Mouse (Mus musculus): ENCODE measurements around the gene Fkbp6. TPM values are rescaled to one million over a fixed set of nuclear protein-coding genes. Genes with fewer than 3 reads are reported as not detected.

Fkbp6 gene
- polyA plus RNA-seq, 1 experiment from 2014 or later, result 0.26 TPM

GRCm38 (mm10) chr5:135301916-135302315 lies 47.9 kb downstream of the Fkbp6 start:
- H3K9ac ChIP-seq, result no peak overlapping the region
- no peak for ATAC-seq
- H3K27me3 ChIP-seq (replicated peaks), result peaks cover 9% of the 10 kb centered on the region
- no peak overlapping the region for H3K27ac ChIP-seq
- no peaks in the 10 kb centered on the region for H3K36me3 ChIP-seq
- H3K4me1 ChIP-seq, result no peaks in the 10 kb centered on the region
- no peaks in the 10 kb centered on the region for H3K9me3 ChIP-seq (replicated peaks)
- no peak overlapping the region for H3K4me3 ChIP-seq
- no peak overlapping the region for H3K4me2 ChIP-seq
- WGBS (ENCODE audit: insufficient replicate concordance), result 31% methylated on average over 3 of the region's 3 CpGs

DNA sequence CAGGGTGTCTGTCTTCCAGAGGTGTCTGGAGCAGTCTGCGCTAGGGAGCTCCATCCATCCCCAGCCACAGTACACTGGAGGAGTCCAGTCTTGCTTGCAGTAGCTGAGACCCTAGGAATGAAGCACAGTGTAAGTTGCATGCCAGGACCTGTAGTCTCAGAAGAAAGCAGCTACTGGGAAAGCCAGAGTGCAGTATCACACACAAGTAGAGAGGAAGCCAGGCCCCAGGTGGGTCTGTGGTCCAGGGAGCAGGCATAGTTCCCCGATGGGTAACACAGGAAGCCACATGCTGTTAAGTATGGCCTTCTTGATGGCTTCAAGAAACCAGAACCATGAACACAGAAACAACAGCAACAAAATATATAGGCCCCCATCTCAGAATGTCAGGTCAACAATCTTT lies 57.8 kb downstream of the Fkbp6 start:
- Histone ChIP-seq H3K27me3 (replicated peaks) (peaks cover 9% of the 10 kb centered on the region; the same call in 1 of the 2 replicates), H3K4me3 (no peak overlapping the region), H3K4me2 (no peak overlapping the region), H3K27ac (no peak overlapping the region), H3K4me1 (no peaks in the 10 kb centered on the region), H3K9me3 (replicated peaks) (no peaks in the 10 kb centered on the region), H3K36me3 (no peaks in the 10 kb centered on the region), H3K9ac (no peak overlapping the region)
- WGBS (ENCODE audit: insufficient replicate concordance), result 66% methylated on average over 2 of the region's 2 CpGs
- no peak for ATAC-seq

GRCm38 (mm10) chr5:135291193-135291592 lies 58.7 kb downstream of the Fkbp6 start:
- H3K9ac ChIP-seq, result no peak overlapping the region
- no peaks in the 10 kb centered on the region for H3K4me1 ChIP-seq
- H3K4me2 ChIP-seq, result no peak overlapping the region
- no peak overlapping the region for H3K27ac ChIP-seq
- peaks cover 13% of the 10 kb centered on the region for H3K27me3 ChIP-seq (replicated peaks)
- no peak for ATAC-seq
- WGBS (ENCODE audit: insufficient replicate concordance), result 53% methylated on average over 4 of the region's 4 CpGs
- no peaks in the 10 kb centered on the region for H3K36me3 ChIP-seq
- H3K9me3 ChIP-seq (replicated peaks), result no peaks in the 10 kb centered on the region
- no peak overlapping the region for H3K4me3 ChIP-seq

DNA sequence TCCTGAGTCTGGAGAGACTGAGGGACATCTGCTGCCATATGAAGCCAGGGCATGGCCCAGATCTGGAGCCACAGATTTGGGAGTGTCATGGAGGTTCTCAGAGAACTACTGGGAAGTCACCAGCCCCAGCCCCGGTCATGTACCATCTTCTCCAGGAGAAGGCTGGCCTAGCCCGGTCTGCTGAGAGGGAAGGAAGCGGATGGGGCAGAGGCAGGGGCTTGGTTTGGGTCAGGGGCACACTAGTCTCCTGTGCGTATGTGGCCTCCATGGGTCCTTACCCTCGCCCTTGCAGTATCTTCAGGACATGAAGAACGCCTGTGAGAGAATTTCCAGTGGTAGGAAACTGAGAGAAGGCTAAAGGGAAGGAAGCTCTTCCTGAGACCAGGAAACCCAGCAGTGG lies 59.1 kb downstream of the Fkbp6 start:
- Histone ChIP-seq H3K4me2 (no peak overlapping the region), H3K4me3 (no peak overlapping the region), H3K27ac (no peak overlapping the region), H3K9me3 (replicated peaks) (no peaks in the 10 kb centered on the region), H3K9ac (no peak overlapping the region), H3K4me1 (no peaks in the 10 kb centered on the region), H3K36me3 (no peaks in the 10 kb centered on the region), H3K27me3 (replicated peaks) (peaks cover 13% of the 10 kb centered on the region)
- no peak for ATAC-seq
- 43% methylated on average over 6 of the region's 6 CpGs for WGBS (ENCODE audit: insufficient replicate concordance)

GRCm38 (mm10) chr5:135286926-135287325 lies 62.9 kb downstream of the Fkbp6 start:
- WGBS (ENCODE audit: insufficient replicate concordance), result 60% methylated on average over 5 of the region's 5 CpGs
- ATAC-seq, result no peak
- no peak overlapping the region for H3K4me3 ChIP-seq
- H3K9me3 ChIP-seq (replicated peaks), result no peaks in the 10 kb centered on the region
- H3K9ac ChIP-seq, result no peak overlapping the region
- H3K27me3 ChIP-seq (replicated peaks), result peaks cover 13% of the 10 kb centered on the region
- no peak overlapping the region for H3K4me2 ChIP-seq
- no peak overlapping the region for H3K27ac ChIP-seq
- no peaks in the 10 kb centered on the region for H3K36me3 ChIP-seq
- H3K4me1 ChIP-seq, result no peaks in the 10 kb centered on the region

DNA sequence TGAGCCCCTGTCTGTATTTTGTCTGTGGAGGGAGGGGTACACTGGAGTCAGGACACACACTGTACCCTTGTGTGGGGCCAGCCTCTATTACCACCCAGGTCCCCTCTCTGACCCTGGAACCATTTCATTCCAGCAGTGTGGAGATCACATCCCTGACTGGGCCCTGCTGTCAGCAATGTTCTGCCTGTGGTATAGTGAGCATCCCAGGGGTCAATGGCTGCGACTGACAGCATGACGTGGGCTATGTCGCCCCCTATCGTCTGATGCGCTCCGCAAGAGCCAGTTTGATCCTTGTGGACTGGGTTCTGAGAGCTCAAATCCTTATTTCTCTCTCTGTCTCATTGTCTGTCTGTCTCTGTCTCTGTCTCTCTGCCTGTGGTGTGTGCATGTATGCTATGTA lies 63.7 kb downstream of the Fkbp6 start:
- no peak overlapping the region for H3K4me2 ChIP-seq
- ATAC-seq, result no peak
- H3K9me3 ChIP-seq (replicated peaks), result no peaks in the 10 kb centered on the region
- no peaks in the 10 kb centered on the region for H3K4me1 ChIP-seq
- H3K9ac ChIP-seq, result no peak overlapping the region
- peaks cover 13% of the 10 kb centered on the region for H3K27me3 ChIP-seq (replicated peaks)
- H3K27ac ChIP-seq, result no peak overlapping the region
- H3K36me3 ChIP-seq, result no peaks in the 10 kb centered on the region
- under 1% methylated on average over 6 of the region's 6 CpGs for WGBS (ENCODE audit: insufficient replicate concordance)
- no peak overlapping the region for H3K4me3 ChIP-seq

DNA sequence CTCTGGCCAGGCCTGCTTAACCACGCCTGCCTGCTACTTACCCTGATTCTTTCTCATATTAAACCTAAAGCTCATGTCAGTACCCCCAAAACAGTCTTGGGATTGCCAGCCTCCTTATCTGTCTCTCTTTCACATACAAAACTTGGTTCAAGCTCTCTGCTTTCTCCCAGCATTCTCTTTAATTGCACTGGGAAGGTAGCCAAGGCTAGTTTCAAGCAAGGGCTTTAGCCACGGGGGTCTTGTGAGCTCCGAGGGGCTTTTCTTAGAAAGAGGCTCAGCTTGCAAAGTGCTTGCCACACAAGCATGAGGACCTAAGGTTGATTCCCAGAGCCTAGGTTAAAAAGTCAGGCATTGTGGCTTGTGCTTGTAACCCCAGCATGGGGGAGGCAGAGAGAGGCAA lies 64.6 kb downstream of the Fkbp6 start:
- ATAC-seq, result no peak
- Histone ChIP-seq H3K9ac (no peak overlapping the region), H3K27ac (no peak overlapping the region), H3K4me3 (no peak overlapping the region), H3K27me3 (replicated peaks) (peaks cover 5% of the 10 kb centered on the region), H3K4me1 (no peaks in the 10 kb centered on the region), H3K4me2 (no peak overlapping the region), H3K36me3 (no peaks in the 10 kb centered on the region), H3K9me3 (replicated peaks) (no peaks in the 10 kb centered on the region)
- 66% methylated on average over 3 of the region's 3 CpGs for WGBS (ENCODE audit: insufficient replicate concordance)

- H3K36me3 ChIP-seq, result no peaks in the 10 kb centered on the region
- H3K9ac ChIP-seq, result no peak overlapping the region
- H3K4me1 ChIP-seq, result no peaks in the 10 kb centered on the region
- no peak overlapping the region for H3K27ac ChIP-seq
- H3K4me2 ChIP-seq, result no peak overlapping the region
- ATAC-seq, result no peak
- no peaks in the 10 kb centered on the region for H3K9me3 ChIP-seq (replicated peaks)
- peaks cover 32% of the 10 kb centered on the region for H3K27me3 ChIP-seq (replicated peaks)
- 50% methylated on average over 9 of the region's 9 CpGs for WGBS (ENCODE audit: insufficient replicate concordance)
- H3K4me3 ChIP-seq, result no peak overlapping the region
Measured at GRCm38 (mm10) chr5:135280226-135280625, 69.6 kb downstream of the Fkbp6 start.

DNA sequence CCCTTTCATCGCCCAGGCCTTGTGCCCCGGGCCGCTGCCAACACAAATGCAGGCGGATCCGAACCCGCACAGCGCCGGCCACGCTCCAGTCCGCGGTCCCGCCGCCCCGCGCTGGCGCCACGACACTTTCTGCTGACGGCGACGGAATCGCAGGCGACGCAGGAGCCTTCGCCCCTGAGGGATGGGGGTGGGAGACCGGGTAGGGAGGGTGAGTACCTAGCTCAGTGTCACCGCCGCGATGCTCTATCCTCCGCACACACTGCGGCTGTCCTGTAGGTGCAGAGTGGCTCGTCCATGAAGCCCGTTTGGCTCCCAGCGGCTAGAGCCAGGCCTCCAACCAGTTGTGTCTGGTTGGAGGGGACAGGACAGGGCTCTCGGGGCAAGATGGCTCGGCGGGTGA lies 73.2 kb downstream of the Fkbp6 start:
- no peak for ATAC-seq
- H3K4me2 ChIP-seq, result peak overlapping the region; percentile 54
- peak overlapping the region; percentile 29 for H3K4me3 ChIP-seq
- no peaks in the 10 kb centered on the region for H3K36me3 ChIP-seq
- 8% methylated on average over 36 of the region's 36 CpGs for WGBS (ENCODE audit: insufficient replicate concordance)
- H3K27ac ChIP-seq, result no peak overlapping the region
- H3K4me1 ChIP-seq, result no peaks in the 10 kb centered on the region
- H3K9me3 ChIP-seq (replicated peaks), result no peaks in the 10 kb centered on the region
- no peak overlapping the region for H3K9ac ChIP-seq
- H3K27me3 ChIP-seq (replicated peaks), result peaks cover 45% of the 10 kb centered on the region

DNA sequence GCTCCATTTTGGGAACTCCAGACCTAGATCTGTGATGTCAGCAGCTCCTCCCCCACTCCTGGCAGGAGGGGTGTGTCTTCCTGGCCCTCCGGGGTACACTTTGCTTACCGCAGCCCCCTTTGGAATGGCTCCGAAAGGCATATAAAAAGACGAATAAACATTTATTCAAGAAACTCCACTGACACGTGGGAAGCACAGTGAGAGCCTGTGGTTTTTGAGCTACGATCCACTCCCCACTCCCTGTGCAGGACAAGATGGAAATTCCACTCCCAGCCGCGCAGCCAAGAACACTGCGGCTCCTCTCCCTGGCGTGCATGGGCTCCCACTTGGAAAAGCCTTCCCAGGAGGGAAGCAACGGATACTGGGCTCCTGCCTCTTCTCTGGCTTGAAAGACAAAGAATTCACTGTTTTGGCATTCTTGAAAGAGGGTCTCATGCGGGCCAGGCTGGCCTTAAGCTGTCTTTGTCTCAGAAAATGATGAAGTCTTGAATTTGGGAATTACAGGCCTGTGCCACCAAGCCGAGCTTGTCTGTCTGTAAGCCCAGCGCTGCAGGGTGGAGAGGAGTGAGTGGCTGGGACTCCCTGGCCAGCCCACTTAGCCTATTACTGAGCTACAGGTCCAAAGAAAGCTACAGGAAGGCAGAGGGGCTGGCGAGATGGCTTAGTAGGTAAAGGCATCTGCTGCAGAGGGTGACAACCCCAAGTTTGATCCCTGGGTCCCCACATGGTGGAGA lies 75.0 kb downstream of the Fkbp6 start:
- H3K9ac ChIP-seq, result no peak overlapping the region
- H3K4me2 ChIP-seq, result no peak overlapping the region
- no peaks in the 10 kb centered on the region for H3K36me3 ChIP-seq
- no peak for ATAC-seq
- H3K27me3 ChIP-seq (replicated peaks), result peaks cover 45% of the 10 kb centered on the region
- 30% methylated on average over 15 of the region's 15 CpGs for WGBS (ENCODE audit: insufficient replicate concordance)
- no peaks in the 10 kb centered on the region for H3K4me1 ChIP-seq
- H3K9me3 ChIP-seq (replicated peaks), result no peaks in the 10 kb centered on the region
- H3K27ac ChIP-seq, result no peak overlapping the region
- H3K4me3 ChIP-seq, result no peak overlapping the region

GRCm38 (mm10) chr5:135271563-135272165 lies 78.2 kb downstream of the Fkbp6 start:
- no peak overlapping the region for H3K4me3 ChIP-seq
- no peak overlapping the region for H3K9ac ChIP-seq
- no peaks in the 10 kb centered on the region for H3K9me3 ChIP-seq (replicated peaks)
- no peak overlapping the region for H3K4me2 ChIP-seq
- no peak for ATAC-seq
- 74% methylated on average over 12 of the region's 12 CpGs for WGBS (ENCODE audit: insufficient replicate concordance)
- H3K4me1 ChIP-seq, result no peaks in the 10 kb centered on the region
- no peaks in the 10 kb centered on the region for H3K36me3 ChIP-seq
- H3K27ac ChIP-seq, result no peak overlapping the region
- peaks cover 25% of the 10 kb centered on the region for H3K27me3 ChIP-seq (replicated peaks)

GRCm38 (mm10) chr5:135270361-135270760 lies 79.5 kb downstream of the Fkbp6 start:
- H3K4me3 ChIP-seq, result no peak overlapping the region
- H3K4me1 ChIP-seq, result no peaks in the 10 kb centered on the region
- H3K9ac ChIP-seq, result no peak overlapping the region
- no peak for ATAC-seq
- H3K36me3 ChIP-seq, result no peaks in the 10 kb centered on the region
- H3K27me3 ChIP-seq (replicated peaks), result peaks cover 14% of the 10 kb centered on the region
- H3K9me3 ChIP-seq (replicated peaks), result no peaks in the 10 kb centered on the region
- no peak overlapping the region for H3K27ac ChIP-seq
- WGBS (ENCODE audit: insufficient replicate concordance), result 61% methylated on average over 4 of the region's 4 CpGs
- H3K4me2 ChIP-seq, result no peak overlapping the region
